Mouse (Mus musculus): Measurements from ENCODE around the gene Gpr21.

DNA sequence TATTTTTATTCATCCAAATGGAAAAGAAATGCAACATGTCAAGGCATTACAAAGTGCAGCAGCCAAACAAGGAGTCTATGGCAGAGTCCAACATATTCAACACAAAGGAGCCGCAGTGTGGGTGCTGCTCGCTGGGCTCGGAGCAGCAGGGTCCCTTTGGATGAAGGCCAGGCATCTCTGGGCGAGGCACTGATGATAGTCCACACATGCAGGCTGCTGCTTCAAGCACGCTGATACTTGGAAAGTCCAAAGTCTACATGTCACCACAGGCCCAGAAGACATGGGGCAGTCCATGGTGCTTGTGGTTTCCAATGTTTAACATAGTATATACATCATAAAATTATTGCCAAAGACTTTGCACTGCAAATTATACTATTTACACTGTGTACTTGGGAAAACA is 53.8 kb downstream of the Gpr21 start:
- TF ChIP-seq CTCF (IDR thresholded peaks at IDR 0.05; ENCODE audit: borderline replicate concordance, insufficient read depth, low read depth, low read length) = no peak
- TF ChIP-seq POLR2A (IDR thresholded peaks at IDR 0.05; ENCODE audit: borderline replicate concordance, insufficient read depth, low read length) = no peak

Data from cerebellum, adult 2 months (tissue).